Comparison of ENCODE assay signal across 22 mouse cellular contexts in genomic region chr16:23454376-23454775, GRCm38 (mm10). TPM values are rescaled to one million over a fixed set of nuclear protein-coding genes. Genes with fewer than 3 reads are reported as not detected.
A peak's percentile ranks its signal among the peaks of the same experiment; 100 is the strongest.
DNase-seq lines count a peak whose midpoint lies in the region; TF ChIP-seq lines count a peak whose summit lies in the region.
"Had no signal": no experiment of that assay in that cellular context is flagged by ENCODE, and none has a peak within 500 bp of the region (broad histone marks: within the 10 kb centered on the region; RNA-seq: fewer than 3 reads in every experiment).

No protein-coding gene starts in this region.

- H3ac ChIP-seq in myocyte (ENCODE audit: control insufficient read depth, insufficient read length): no peak overlapping the region

- no peak for TF ChIP-seq POLR2A in myocyte (IDR thresholded peaks at IDR 0.05; ENCODE audit: insufficient read length, low read depth)

- H3K4me3 ChIP-seq in myocyte: no peak overlapping the region
- H3K4me3 ChIP-seq: embryonic facial prominence, embryonic 13.5 days; forebrain, embryonic 10.5 days; heart, embryonic 13.5 days; hindbrain, embryonic 15.5 days had no signal

- no peaks in the 10 kb centered on the region for H3K27me3 ChIP-seq in myocyte (ENCODE audit: control insufficient read depth, insufficient read depth, insufficient read length)
- H3K27me3 ChIP-seq: embryonic facial prominence, embryonic 13.5 days; hindbrain, embryonic 15.5 days had no signal

- peak overlapping the region; percentile 1 for H3K4me2 ChIP-seq in myocyte (ENCODE audit: low read depth)
- H3K4me2 ChIP-seq: embryonic facial prominence, embryonic 13.5 days; heart, embryonic 13.5 days; hindbrain, embryonic 15.5 days had no signal

- DNase-seq in frontal cortex, postnatal 36 days (ENCODE audit: low spot score in 2 of 2): peak; percentile 6 to 19
- DNase-seq in frontal cortex, postnatal 10 days (ENCODE audit: low spot score in 2 of 2): no peak
- DNase-seq in 3T3-L1 (ENCODE audit: low read depth, low spot score) (peak; percentile 79), NIH3T3 (ENCODE audit: low read depth) (peak; percentile 78)
- DNase-seq in retina, embryonic 14.5 days (ENCODE audit: low spot score): no peak
- DNase-seq in yolk sac, embryonic 10.5 days (ENCODE audit: low spot score): no peak
- DNase-seq: adrenal gland, postnatal 10 days; cerebellum, adult 11-12 months; cerebellum, adult 9-10 months; cerebellum, postnatal 36 days; gastrocnemius, postnatal 36 days; heart, adult 11 months; heart, postnatal 36 days had no signal

- H3K79me2 ChIP-seq in myocyte (ENCODE audit: control insufficient read depth, insufficient read depth): no peaks in the 10 kb centered on the region

- H3K36me3 ChIP-seq in myocyte (ENCODE audit: control insufficient read depth, insufficient read depth): no peaks in the 10 kb centered on the region
- H3K36me3 ChIP-seq: embryonic facial prominence, embryonic 13.5 days; forebrain, embryonic 10.5 days; heart, embryonic 13.5 days; hindbrain, embryonic 15.5 days had no signal

TF ChIP-seq in myocyte, 11 proteins besides CTCF, POLR2A, EP300 and RAD21:
- TF ChIP-seq TCF12 (IDR thresholded peaks at IDR 0.05; ENCODE audit: insufficient read depth, poor library complexity, severe bottlenecking) (no peak), SRF (IDR thresholded peaks at IDR 0.05; ENCODE audit: control insufficient read depth, insufficient read length, low read depth) (no peak), MAX (IDR thresholded peaks at IDR 0.05; ENCODE audit: low read depth) (no peak), MYOG (IDR thresholded peaks at IDR 0.05; ENCODE audit: control insufficient read depth in 1 of 3, insufficient read depth in 1 of 3, insufficient read length in 2 of 3, low read depth in 2 of 3) (no peak)

RNA-seq across cellular contexts. Expression of gene Rtp1, which starts 25.4 kb away (rescaled TPM):
- not detected for polyA plus RNA-seq in myocyte (2012; fragmentation: generic; extraction: Trizol)
- polyA plus RNA-seq: CD4-positive, CD25-positive, alpha-beta regulatory T cell, adult 4 months; forebrain, embryonic 10.5 days; heart, embryonic 13.5 days; heart, postnatal 0 days; hindbrain, embryonic 11.5 days; intestine, postnatal 0 days had no signal

Comparison
In these comparisons a context has a peak if more than half of its experiments do, and no peak if none do; other contexts are left out.
1. DNase-seq: peak in frontal cortex, postnatal 36 days (2 of 2), 3T3-L1 (single experiment) and NIH3T3 (single experiment); none in frontal cortex, postnatal 10 days (0 of 2), retina, embryonic 14.5 days (single experiment) and yolk sac, embryonic 10.5 days (single experiment).